Mouse (Mus musculus) liver, adult (tissue): ENCODE measurements around the gene A830031A19Rik.

ENCODE experiments used
- GATA4 ChIP-seq: IDR thresholded peaks from 2 replicates; pipeline ENCODE4 v1.6.1; 2014; ENCODE audit warnings: mild to moderate bottlenecking, low read length; ENCODE audit not compliant: insufficient replicate concordance

A830031A19Rik gene

DNA sequence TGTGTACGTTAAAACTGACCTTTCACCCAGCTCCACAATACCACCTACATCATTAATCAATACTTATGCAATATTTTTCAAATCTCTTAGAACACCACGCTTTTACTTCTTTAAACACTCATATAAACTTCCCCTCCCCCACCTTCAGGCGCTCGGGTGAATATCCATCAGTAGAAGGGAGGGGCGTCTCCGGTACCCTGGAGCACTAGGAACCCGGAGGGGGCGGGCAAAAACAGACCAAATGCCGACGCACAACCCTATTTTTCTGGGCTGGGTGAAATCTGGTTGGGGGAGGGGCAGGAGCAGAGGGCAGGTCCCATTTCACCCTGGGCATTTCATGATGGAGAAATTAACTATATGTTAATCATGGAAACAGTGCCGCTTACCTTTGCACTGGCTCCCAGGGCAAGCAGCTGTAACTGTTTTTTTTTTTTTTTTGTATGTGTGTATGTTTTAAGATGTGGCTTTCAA is at the start of gene A830031A19Rik:
Gene A830031A19Rik, minus strand, starts transcription at position 421 of the 471 bp plus-strand sequence.
- TF ChIP-seq GATA4, result no peak

DNA sequence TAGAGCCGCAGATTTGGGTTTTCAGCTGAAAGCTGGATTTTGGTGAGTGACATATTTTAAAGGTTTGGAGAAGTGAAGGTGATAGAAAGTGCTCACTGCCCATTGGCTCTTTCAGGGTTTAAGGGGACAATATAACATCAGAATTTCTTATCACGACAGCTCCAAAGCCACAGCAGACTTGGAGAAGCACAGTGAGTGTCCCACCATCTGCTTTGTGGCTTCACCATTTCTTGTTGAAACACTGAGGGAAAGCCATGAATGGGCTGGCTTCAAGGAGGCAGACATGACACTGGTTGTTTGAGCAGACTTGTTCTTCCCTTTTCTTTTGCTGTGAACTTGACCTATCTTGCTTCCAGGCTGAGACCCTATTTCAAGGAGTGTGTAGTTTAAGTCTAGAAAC is 49.1 kb upstream of the A830031A19Rik start:
- TF ChIP-seq GATA4, result no peak

DNA sequence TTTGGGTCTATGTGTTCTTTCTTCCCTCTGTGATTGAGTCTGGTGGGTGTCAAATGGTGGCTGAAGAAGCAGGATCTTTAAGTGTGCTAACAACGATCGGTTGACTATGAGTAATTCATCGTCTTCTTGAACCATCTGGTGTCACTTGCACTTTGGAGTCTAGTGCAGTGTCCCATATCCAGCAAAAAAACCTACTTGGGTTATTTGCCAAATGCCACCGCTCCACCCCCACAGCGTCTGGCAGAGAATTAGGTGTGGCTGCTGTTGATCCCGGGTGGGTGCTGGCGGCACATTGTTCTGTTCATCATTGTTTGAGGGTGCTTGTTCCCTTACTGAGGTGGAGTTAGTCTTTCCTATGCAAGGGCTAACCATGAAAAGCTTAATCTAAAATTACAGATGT is 48.0 kb upstream of the A830031A19Rik start:
- no peak for TF ChIP-seq GATA4

DNA sequence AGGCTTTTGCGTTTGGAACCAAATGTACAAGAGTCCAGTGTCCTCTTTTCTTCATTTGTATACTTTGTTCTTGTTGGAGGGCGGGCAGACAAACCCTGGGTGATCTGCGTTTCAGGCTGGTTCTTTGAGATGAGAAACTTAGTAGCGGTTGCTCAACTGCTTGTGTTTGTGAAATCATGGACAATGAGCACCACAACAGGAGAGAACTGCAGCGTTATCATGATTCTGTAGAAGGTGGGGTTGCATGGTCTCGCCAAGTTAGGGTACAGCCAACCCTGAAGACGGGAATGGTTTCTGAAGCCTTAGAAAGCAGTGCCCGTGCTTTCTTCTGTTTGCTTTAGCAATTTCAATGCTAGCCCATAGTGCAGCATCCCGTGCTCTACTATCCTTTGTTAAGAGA is 46.3 kb upstream of the A830031A19Rik start:
- no peak for TF ChIP-seq GATA4

GRCm38 (mm10) chr11:24116582-24117318 is 41.9 kb upstream of the A830031A19Rik start:
- TF ChIP-seq GATA4, result no peak

DNA sequence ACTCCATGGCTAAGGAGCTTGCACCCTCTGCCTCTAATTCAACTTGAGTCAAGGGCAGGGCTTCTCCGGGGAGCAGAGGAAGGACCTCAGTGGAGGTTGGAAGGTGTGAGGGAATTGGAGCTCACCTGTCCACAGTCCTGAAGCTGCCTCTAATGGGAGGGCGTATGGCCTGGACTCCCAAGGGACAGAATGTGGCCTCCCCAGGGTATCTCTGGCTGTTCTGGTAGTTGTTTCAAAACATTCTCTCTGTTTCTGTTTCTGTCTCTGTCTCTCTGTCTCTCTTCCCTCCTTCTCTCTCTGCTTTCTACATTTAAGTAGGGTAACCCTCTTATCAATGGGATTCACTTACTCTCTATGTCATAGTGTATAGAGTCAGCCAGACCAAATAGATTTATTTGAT is 41.2 kb upstream of the A830031A19Rik start:
- TF ChIP-seq GATA4, result no peak

DNA sequence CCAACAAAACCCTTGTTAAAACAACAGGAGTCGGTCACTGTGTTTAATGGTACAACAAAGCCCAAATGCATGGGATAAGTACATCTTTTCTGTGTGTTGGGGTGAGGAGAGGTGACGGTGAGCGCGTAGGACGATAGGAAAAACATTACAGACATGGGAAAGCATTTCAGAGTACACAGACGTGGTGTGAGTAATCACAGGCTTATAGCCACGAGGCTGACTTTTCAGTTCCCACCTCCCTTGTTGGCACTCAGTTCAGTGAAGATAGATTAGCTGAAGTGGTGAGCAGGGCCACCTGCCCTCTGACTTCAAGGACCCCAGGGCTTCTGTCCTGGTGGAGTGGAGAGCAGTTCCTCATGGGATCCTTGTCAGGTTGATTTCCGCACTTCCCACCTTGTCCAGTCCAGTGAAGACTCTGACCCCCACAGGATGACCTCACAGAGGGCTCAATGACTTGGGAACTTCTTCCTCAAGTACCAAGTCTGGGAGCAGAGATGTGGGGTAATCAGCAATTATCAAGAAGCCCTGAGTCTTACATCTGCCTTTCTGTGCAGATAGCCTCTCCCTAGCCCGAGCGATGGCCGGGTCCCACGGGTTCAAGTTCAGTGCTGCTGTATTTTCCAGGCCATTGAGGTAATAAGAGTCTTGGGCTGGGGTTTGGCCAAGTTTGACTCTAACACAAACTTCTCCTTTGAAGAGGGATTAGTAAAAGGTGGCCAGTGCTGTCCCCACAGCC is 40.3 kb upstream of the A830031A19Rik start:
- no peak for TF ChIP-seq GATA4

DNA sequence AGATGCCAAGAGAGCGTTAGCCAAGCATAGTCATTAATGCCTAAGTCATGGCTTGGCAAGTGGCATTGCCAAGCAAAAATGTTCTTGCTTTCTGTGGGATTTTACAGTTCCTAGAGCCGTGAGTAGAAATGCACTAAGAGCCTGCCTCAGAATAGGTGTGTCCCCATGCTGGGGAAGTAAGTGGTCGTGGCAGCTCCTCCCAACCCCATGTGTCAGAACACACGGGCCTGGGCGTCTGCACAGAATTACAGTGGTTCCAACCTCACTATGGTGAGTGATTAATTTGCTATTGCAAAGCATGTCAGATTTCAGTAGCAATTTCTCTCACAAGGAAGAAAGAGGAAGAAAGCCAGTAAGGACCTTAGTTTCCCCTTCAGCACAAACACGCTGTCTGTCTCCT is 36.9 kb upstream of the A830031A19Rik start:
- no peak for TF ChIP-seq GATA4

DNA sequence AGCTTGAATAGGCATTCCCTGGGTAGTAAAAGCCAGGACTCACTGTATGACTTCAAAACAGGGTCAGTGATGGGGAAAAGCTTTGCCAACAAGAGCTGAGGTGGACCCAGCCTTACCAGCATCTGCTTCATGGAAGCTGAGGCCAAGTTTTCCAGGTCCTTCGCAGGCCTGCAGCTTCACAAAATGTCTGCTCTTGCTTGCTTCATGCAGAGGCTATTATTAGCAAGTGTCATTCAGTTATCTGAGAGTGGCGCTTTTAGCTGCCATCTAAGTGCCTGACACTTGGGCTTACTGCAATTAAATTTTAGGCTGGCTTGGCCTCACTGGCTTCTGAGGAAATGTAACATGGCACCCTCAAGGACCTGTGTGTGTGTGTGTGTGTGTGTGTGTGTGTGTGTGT is 35.3 kb upstream of the A830031A19Rik start:
- no peak for TF ChIP-seq GATA4

DNA sequence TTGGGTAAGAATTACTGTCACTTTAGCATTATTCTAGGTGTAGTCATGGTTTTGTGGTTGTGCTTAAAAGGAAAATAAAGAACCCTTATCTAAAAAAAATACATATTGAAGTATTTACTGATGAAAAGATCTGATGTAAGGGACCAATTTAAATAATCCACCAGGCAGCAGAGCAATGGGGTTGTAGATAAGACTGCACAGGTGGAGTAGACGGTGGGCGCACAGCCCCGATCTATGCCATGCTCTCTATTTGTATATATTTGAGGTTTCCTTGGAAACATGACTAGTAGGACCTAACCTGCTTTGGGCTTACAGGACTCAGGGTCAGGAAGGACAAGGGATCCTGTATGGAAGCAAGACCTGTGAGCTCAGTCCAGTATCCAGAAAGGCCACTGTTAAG is 34.5 kb upstream of the A830031A19Rik start:
- no peak for TF ChIP-seq GATA4

DNA sequence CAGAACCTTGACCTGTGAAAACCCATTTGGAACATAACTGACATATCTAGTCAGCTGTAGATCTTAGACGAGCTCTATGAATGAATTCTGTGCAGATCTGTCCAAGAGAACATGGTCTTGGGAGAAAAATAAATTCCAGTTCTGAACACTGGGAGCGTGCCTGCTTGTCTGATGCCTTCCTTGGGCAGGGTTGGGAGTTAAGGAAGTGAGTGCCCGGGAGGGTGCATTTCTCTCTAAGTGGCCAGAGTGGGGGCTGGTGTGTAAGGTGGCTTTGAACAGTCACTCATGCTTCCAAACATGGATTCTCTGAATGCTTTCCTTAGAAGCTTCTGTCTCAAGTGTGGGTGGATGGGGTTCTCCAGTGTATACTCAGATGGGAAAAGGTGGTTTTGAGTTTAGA is 34.1 kb upstream of the A830031A19Rik start:
- TF ChIP-seq GATA4, result no peak

- no peak for TF ChIP-seq GATA4
Measured at GRCm38 (mm10) chr11:24107414-24107813, 32.6 kb upstream of the A830031A19Rik start.

GRCm38 (mm10) chr11:24103128-24103742 is 28.4 kb upstream of the A830031A19Rik start:
- TF ChIP-seq GATA4, result no peak

- no peak for TF ChIP-seq GATA4
Measured at GRCm38 (mm10) chr11:24102372-24102771, 27.5 kb upstream of the A830031A19Rik start.

- no peak for TF ChIP-seq GATA4
Measured at GRCm38 (mm10) chr11:24101625-24102024, 26.8 kb upstream of the A830031A19Rik start.
